Mouse (Mus musculus) limb, embryonic 15.5 days (tissue): ENCODE measurements around the gene Ndufv1. TPM values are rescaled to one million over a fixed set of nuclear protein-coding genes. Genes with fewer than 3 reads are reported as not detected.
"Not testable (repeated sequence)": the region's sequence is repeated elsewhere in the genome, so short reads cannot be mapped to it uniquely, and the experiment has no call there.

Source experiments
- ATAC-seq: fragments of 200-750 bp; cut with Nextera tagmentation; 2 replicates; pipeline ENCODE4 v1.8.0; 2017; ENCODE audit warnings: low read depth, moderate TSS enrichment; ENCODE audit not compliant: insufficient number of reproducible peaks, low FRiP score, low TSS enrichment
- H3K27ac ChIP-seq: fragments of 300-500 bp; sonication (generic); 2 replicates; pipeline ENCODE4 v1.5.1; 2015; ENCODE audit warnings: moderate library complexity, mild to moderate bottlenecking, inconsistent platforms
- H3K27me3 ChIP-seq: fragments of 300-500 bp; sonication (generic); 2 replicates; pipeline ENCODE4 v1.6.1; 2015; ENCODE audit warnings: inconsistent platforms
- H3K36me3 ChIP-seq: fragments of 300-500 bp; sonication (generic); 2 replicates; pipeline ENCODE4 v1.6.1; 2015; ENCODE audit warnings: inconsistent platforms
- H3K4me1 ChIP-seq: fragments of 300-500 bp; sonication (generic); 2 replicates; pipeline ENCODE4 v1.6.1; 2015; ENCODE audit warnings: inconsistent platforms
- H3K4me2 ChIP-seq: fragments of 300-500 bp; sonication (generic); 2 replicates; pipeline ENCODE4 v1.6.1; 2015; ENCODE audit warnings: mild to moderate bottlenecking, inconsistent platforms
- H3K4me3 ChIP-seq: fragments of 300-500 bp; sonication (generic); 2 replicates; pipeline ENCODE4 v1.5.1; 2015; ENCODE audit warnings: mild to moderate bottlenecking, inconsistent platforms
- H3K9ac ChIP-seq: fragments of 300-500 bp; sonication (generic); 2 replicates; pipeline ENCODE4 v1.6.1; 2015; ENCODE audit warnings: inconsistent platforms
- H3K9me3 ChIP-seq: fragments of 300-500 bp; sonication (generic); 2 replicates; pipeline ENCODE4 v1.6.1; 2016; ENCODE audit warnings: inconsistent platforms
- WGBS: fragments of 180-500 bp; shearing (Covaris S2); methylation state at CpG from one replicate; pipeline ENCODE4 v1.1.7; 2015; 5-methylcytosine and 5-hydroxymethylcytosine counted together
- polyA plus RNA-seq: library from polyadenylated mRNA; unstranded; fragments of >200 nt; fragmentation: Nextera tagmentation; extraction: Ambion mirVana; gene quantifications from 2 replicates; pipeline ENCODE4 v1.2.1, GENCODE M21; 2015

Gene Ndufv1
- polyA plus RNA-seq, 1 experiment from 2014 or later = 193 TPM

DNA sequence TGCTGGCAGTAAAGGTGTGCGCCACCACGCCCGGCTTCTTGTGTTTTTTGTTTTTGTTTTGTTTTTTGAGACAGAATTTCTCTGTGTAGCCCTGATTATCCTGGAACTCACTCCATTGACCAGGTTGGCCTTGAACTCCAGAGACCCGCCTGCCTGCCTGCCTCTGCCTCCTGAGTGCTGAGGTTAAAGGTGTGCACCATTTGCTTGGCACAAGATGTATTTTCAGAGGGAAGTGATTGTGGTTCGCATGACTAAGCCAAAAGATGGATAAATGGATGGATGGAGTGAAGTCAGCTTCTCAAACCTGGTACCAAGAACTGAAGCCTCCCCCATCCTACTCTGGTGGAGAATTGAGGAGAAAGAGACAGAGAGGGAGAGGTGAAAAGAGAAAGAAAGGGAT lies 42.0 kb upstream of the Ndufv1 start:
- H3K27me3 ChIP-seq = no peaks in the 10 kb centered on the region
- no peaks in the 10 kb centered on the region for H3K9me3 ChIP-seq
- no peak overlapping the region for H3K9ac ChIP-seq
- no peak overlapping the region for H3K27ac ChIP-seq
- no peaks in the 10 kb centered on the region for H3K36me3 ChIP-seq
- no peak overlapping the region for H3K4me2 ChIP-seq
- H3K4me1 ChIP-seq = peaks cover 3% of the 10 kb centered on the region; the same call in 1 of the 2 replicates
- no peak overlapping the region for H3K4me3 ChIP-seq
- 80% methylated on average over 5 of the region's 5 CpGs for WGBS
- no peak for ATAC-seq

DNA sequence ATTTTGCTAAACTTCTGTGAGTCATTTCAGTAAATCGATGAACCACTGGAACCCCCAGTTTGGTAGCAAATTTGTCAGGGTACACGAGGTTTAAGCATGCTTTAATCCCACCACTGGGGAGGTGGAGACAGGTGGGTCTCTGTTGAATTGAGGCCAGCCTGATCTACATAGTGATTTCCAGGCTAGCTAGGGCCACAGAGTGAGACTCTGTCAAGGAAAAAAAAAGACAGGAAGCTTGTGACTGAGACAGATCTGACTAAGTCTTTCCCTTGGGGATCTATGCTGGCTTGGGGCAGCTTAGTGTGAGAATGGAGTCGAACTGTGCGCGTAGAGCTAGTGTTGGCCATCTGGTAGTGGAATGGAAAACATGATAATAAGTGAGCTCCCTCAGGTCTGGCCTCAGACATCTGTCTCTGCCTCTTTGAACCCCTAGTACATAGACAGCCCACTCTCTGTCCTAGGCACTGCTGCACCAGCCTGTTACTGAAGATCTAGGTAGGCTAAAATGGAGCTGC lies 40.0 kb upstream of the Ndufv1 start:
- Histone ChIP-seq H3K9ac (no peak overlapping the region), H3K9me3 (no peaks in the 10 kb centered on the region), H3K4me2 (no peak overlapping the region), H3K4me1 (peaks cover 3% of the 10 kb centered on the region; the same call in 1 of the 2 replicates), H3K27me3 (no peaks in the 10 kb centered on the region), H3K27ac (no peak overlapping the region), H3K4me3 (no peak overlapping the region), H3K36me3 (no peaks in the 10 kb centered on the region)
- ATAC-seq = no peak
- whole genome bisulfite sequencing = 67% methylated on average over 5 of the region's 5 CpGs

DNA sequence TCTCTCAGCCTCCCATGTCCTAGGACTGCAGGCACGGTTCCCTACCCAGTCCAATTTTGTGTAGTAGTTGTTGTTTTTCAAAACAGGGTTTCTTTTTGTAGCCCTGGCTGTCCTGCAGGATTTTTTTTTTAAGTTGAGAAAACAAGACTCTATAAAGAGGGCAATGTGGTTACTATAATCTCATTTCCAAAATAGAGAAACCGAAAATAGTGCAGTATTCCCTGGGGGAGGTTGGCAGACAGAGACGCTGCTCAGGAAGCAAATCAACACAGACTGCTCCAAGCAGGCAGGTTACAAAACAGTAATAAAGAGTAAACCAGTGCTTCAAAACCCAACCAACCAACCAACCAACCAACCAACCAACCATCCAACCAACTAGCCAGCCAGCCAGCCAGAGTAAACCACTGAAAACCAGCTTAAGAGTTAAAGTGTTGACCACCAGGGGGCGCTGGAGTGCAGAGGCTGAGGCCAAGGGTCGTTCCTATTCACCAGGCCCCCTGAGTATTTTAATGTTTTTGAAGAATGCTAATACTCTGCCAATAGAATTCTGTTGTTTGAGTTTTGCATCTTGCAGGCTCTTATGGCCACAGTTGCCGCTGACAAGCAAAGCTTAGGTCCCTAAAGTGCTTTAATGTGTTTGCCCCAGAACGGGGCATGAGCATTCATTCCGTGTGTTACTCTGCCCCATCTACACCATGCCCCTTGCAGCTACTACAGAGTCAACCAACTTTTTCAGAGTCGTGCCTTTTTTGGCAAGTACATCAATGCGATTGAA lies 39.3 kb upstream of the Ndufv1 start:
- no peaks in the 10 kb centered on the region for H3K9me3 ChIP-seq
- H3K9ac ChIP-seq = no peak overlapping the region
- 45% methylated on average over 10 of the region's 10 CpGs for WGBS
- H3K27me3 ChIP-seq = no peaks in the 10 kb centered on the region
- no peak for ATAC-seq
- H3K4me1 ChIP-seq = peaks cover 3% of the 10 kb centered on the region; the same call in 1 of the 2 replicates
- H3K4me2 ChIP-seq = no peak overlapping the region
- no peak overlapping the region for H3K27ac ChIP-seq
- no peak overlapping the region for H3K4me3 ChIP-seq
- no peaks in the 10 kb centered on the region for H3K36me3 ChIP-seq

DNA sequence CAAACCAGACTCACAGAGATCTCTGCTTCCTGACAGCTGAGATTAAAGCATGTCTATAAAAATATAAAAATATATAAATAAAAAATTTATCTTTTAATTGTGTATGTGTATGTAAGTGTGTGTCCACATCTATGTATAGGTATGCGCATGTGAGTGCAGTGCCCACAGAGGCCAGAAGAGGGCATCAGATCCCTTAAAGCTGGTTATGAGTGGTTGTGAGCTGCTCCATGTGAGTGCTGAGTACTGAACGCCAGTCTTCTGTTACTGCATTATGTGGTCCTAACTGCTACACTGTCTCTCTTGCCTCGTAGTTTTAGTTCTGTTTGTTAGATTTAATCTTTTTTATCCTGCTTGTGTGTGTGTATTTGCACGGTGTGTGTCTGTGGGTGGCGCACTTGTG lies 38.4 kb upstream of the Ndufv1 start:
- Histone ChIP-seq H3K4me3 (no peak overlapping the region), H3K9ac (no peak overlapping the region), H3K9me3 (no peaks in the 10 kb centered on the region), H3K4me1 (peaks cover 5% of the 10 kb centered on the region), H3K27ac (no peak overlapping the region), H3K36me3 (no peaks in the 10 kb centered on the region), H3K27me3 (no peaks in the 10 kb centered on the region), H3K4me2 (no peak overlapping the region)
- WGBS = 94% methylated on average over 5 of the region's 5 CpGs
- no peak for ATAC-seq

GRCm38 (mm10) chr19:4049069-4049468 lies 36.5 kb upstream of the Ndufv1 start:
- H3K4me1 ChIP-seq, H3K36me3 ChIP-seq, H3K27me3 ChIP-seq, H3K4me2 ChIP-seq, ATAC-seq, H3K27ac ChIP-seq, H3K4me3 ChIP-seq, H3K9me3 ChIP-seq, H3K9ac ChIP-seq: not testable (repeated sequence)
- WGBS = 84% methylated on average over 5 of the region's 5 CpGs

DNA sequence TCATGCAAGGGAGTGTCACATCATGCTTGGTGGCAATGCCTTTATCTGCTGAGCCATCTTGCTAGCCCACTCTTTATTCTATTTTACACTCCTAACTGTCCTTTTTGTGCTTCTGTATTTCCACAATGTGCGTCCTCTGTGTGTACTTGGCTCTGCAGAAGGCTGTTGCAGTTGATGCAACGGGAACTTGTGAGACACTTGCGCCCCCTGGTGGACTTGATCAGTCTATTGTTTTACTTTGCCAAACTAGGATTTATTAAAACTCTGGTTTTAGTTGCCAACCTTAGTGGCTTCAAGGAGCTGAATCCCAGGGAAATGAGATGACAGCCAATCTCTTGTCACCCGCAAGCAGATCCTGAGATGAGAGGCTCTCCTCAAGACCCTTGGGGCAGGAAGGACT lies 35.3 kb upstream of the Ndufv1 start:
- H3K4me1 ChIP-seq = peaks cover 9% of the 10 kb centered on the region
- no peaks in the 10 kb centered on the region for H3K9me3 ChIP-seq
- no peak overlapping the region for H3K4me3 ChIP-seq
- no peak overlapping the region for H3K27ac ChIP-seq
- no peaks in the 10 kb centered on the region for H3K36me3 ChIP-seq
- no peak overlapping the region for H3K4me2 ChIP-seq
- H3K27me3 ChIP-seq = no peaks in the 10 kb centered on the region
- ATAC-seq = no peak
- H3K9ac ChIP-seq = no peak overlapping the region
- WGBS = 18% methylated on average over 4 of the region's 4 CpGs

- no peaks in the 10 kb centered on the region for H3K9me3 ChIP-seq
- H3K9ac ChIP-seq = no peak overlapping the region
- peaks cover 9% of the 10 kb centered on the region for H3K4me1 ChIP-seq
- H3K27ac ChIP-seq = no peak overlapping the region; the same call in 1 of the 2 replicates
- no peak overlapping the region for H3K4me2 ChIP-seq
- no peaks in the 10 kb centered on the region for H3K27me3 ChIP-seq
- WGBS = 73% methylated on average over 8 of the region's 8 CpGs
- no peak for ATAC-seq
- no peak overlapping the region for H3K4me3 ChIP-seq
- no peaks in the 10 kb centered on the region for H3K36me3 ChIP-seq
Measured at GRCm38 (mm10) chr19:4046866-4047254, 34.3 kb upstream of the Ndufv1 start.

- Histone ChIP-seq H3K9ac (no peak within 1 kb of the TSS), H3K27ac (peak within 1 kb of the TSS; percentile 67), H3K4me3 (peak within 1 kb of the TSS; percentile 8), H3K4me1 (peaks cover 9% of the 10 kb centered on the region), H3K36me3 (no peaks in the 10 kb centered on the region), H3K27me3 (no peaks in the 10 kb centered on the region), H3K9me3 (no peaks in the 10 kb centered on the region), H3K4me2 (peak within 1 kb of the TSS; percentile 19)
- no peak for ATAC-seq
- 44% methylated on average over 16 of the region's 16 CpGs for WGBS
Measured at GRCm38 (mm10) chr19:4045966-4046865, 33.6 kb upstream of the Ndufv1 start, which contains the start of gene Gstp2. Gene Gstp2, minus strand, starts transcription at chr19:4046023.

DNA sequence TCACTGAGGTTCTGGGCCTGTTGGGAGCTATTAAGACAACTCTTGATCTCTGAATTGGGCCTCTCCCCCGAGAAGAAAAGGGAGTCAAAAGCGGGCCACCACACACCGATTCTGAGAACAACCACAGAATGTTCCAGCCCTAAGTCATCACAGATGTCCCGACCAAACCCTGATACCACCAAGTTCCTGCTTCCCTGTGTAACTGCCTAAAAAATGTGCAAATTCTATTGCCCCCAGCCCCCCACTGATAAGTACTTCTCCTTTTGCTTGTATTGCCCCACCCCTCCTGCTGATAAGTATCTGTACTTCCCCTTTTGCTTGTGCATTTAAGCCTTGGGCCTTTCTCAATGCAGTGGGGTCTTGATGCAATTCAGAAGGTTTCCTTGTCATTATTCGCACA lies 31.5 kb upstream of the Ndufv1 start:
- not testable (repeated sequence) for H3K4me2 ChIP-seq, H3K4me1 ChIP-seq, ATAC-seq, H3K9me3 ChIP-seq, H3K36me3 ChIP-seq, H3K4me3 ChIP-seq, H3K27me3 ChIP-seq, H3K9ac ChIP-seq, H3K27ac ChIP-seq
- WGBS = 86% methylated on average over 5 of the region's 5 CpGs

GRCm38 (mm10) chr19:4042124-4042523 lies 29.5 kb upstream of the Ndufv1 start:
- H3K27ac ChIP-seq = no peak overlapping the region
- peaks cover 14% of the 10 kb centered on the region for H3K4me1 ChIP-seq
- WGBS = 71% methylated on average over 14 of the region's 14 CpGs
- H3K36me3 ChIP-seq = no peaks in the 10 kb centered on the region
- H3K27me3 ChIP-seq = no peaks in the 10 kb centered on the region
- ATAC-seq = no peak
- no peak overlapping the region for H3K9ac ChIP-seq
- H3K4me3 ChIP-seq = no peak overlapping the region
- H3K4me2 ChIP-seq = no peak overlapping the region
- no peaks in the 10 kb centered on the region for H3K9me3 ChIP-seq

DNA sequence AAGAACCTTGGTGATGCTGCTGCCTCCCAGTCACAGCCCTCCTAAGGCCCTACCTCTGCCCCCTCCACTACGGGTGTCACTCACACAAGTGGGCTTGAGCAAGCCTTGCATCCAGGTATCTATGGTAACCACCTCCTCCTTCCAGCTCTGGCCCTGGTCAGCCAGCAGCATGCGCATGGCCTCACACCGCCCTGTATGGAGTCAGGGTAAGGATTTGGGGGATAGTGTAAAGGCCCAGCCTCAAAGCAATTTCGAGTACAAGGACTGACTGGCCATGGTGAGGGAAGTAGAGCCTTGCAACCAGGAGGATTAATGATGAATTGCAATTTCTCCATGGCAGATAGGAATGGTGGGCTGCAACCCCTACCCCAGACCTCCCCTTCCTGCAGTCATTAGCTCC lies 28.9 kb upstream of the Ndufv1 start:
- H3K27ac ChIP-seq, ATAC-seq: not testable (repeated sequence)
- WGBS = 83% methylated on average over 4 of the region's 4 CpGs

GRCm38 (mm10) chr19:4040941-4041340 lies 28.3 kb upstream of the Ndufv1 start:
- not testable (repeated sequence) for H3K36me3 ChIP-seq, H3K27ac ChIP-seq, H3K9me3 ChIP-seq, H3K27me3 ChIP-seq, H3K9ac ChIP-seq, H3K4me2 ChIP-seq, ATAC-seq, H3K4me3 ChIP-seq
- H3K4me1 ChIP-seq = peaks cover 18% of the 10 kb centered on the region
- 84% methylated on average over 5 of the region's 5 CpGs for WGBS

More for the DNA sequence above, 28.9 kb upstream of the Ndufv1 start:
- not testable (repeated sequence) for H3K9ac ChIP-seq, H3K36me3 ChIP-seq, H3K4me3 ChIP-seq, H3K27me3 ChIP-seq, H3K4me2 ChIP-seq, H3K9me3 ChIP-seq
- peaks cover 17% of the 10 kb centered on the region for H3K4me1 ChIP-seq
